Mouse (Mus musculus) forelimb bud, embryonic 11.5 days (tissue): ENCODE data around the gene Cdk2ap2.
"Not testable (repeated sequence)": the region's sequence is repeated elsewhere in the genome, so short reads cannot be mapped to it uniquely, and the experiment has no call there.

Experiments used
- DNase-seq: peaks from one replicate; pipeline ENCODE4 v3.0.0-alpha.2; 2012; ENCODE audit warnings: low read depth, low spot score

Cdk2ap2 gene

GRCm38 (mm10) chr19:4096642-4097440 is at the start of gene Cdk2ap2:
TSS of gene Cdk2ap2 (plus strand) at chr19:4097182.
- DNase-seq: peak; percentile 99

GRCm38 (mm10) chr19:4047859-4048258 is 49.1 kb upstream of the Cdk2ap2 start:
- DNase-seq: peak; percentile 85

- DNase-seq: not testable (repeated sequence)
Measured at GRCm38 (mm10) chr19:4049069-4049468, 47.9 kb upstream of the Cdk2ap2 start.

GRCm38 (mm10) chr19:4051016-4051415 is 46.0 kb upstream of the Cdk2ap2 start:
- DNase-seq: no peak

- DNase-seq: peak; percentile 67
Measured at GRCm38 (mm10) chr19:4051741-4052515, 45.1 kb upstream of the Cdk2ap2 start.

GRCm38 (mm10) chr19:4052516-4053030 is 44.4 kb upstream of the Cdk2ap2 start:
- no peak for DNase-seq

GRCm38 (mm10) chr19:4054613-4055012 is 42.4 kb upstream of the Cdk2ap2 start:
- DNase-seq: no peak

- DNase-seq: no peak
Measured at GRCm38 (mm10) chr19:4055216-4055946, 41.6 kb upstream of the Cdk2ap2 start.

GRCm38 (mm10) chr19:4055947-4056693 is 40.9 kb upstream of the Cdk2ap2 start:
- DNase-seq: no peak

GRCm38 (mm10) chr19:4056727-4057126 is 40.3 kb upstream of the Cdk2ap2 start:
- no peak for DNase-seq

GRCm38 (mm10) chr19:4057389-4057788 is 39.6 kb upstream of the Cdk2ap2 start:
- DNase-seq: no peak

GRCm38 (mm10) chr19:4057962-4058361 is 39.0 kb upstream of the Cdk2ap2 start:
- DNase-seq: no peak

GRCm38 (mm10) chr19:4058581-4058980 is 38.4 kb upstream of the Cdk2ap2 start:
- DNase-seq: no peak

- no peak for DNase-seq
Measured at GRCm38 (mm10) chr19:4059069-4059740, 37.8 kb upstream of the Cdk2ap2 start, which contains the start of gene Gstp3. TSS of gene Gstp3 (minus strand) at chr19:4059569.

- DNase-seq: not testable (repeated sequence)
Measured at GRCm38 (mm10) chr19:4060044-4060898, 36.7 kb upstream of the Cdk2ap2 start.

GRCm38 (mm10) chr19:4060899-4061465 is 36.0 kb upstream of the Cdk2ap2 start:
- no peak for DNase-seq

- not testable (repeated sequence) for DNase-seq
Measured at GRCm38 (mm10) chr19:4063357-4063756, 33.6 kb upstream of the Cdk2ap2 start.

GRCm38 (mm10) chr19:4064501-4064900 is 32.5 kb upstream of the Cdk2ap2 start:
- DNase-seq: not testable (repeated sequence)

- DNase-seq: no peak
Measured at GRCm38 (mm10) chr19:4066280-4066679, 30.7 kb upstream of the Cdk2ap2 start.
